In genomic region chr1:90076291-90076690, GRCm38 (mm10) we compare ENCODE assay signal across 12 mouse cellular contexts.
DNase-seq lines count a peak whose midpoint lies in the region.
"Had no signal": no experiment of that assay in that cellular context is flagged by ENCODE, and none has a peak within 500 bp of the region (broad histone marks: within the 10 kb centered on the region; RNA-seq: fewer than 3 reads in every experiment).

No protein-coding gene starts in this region.

- DNase-seq in cerebellum, adult 9-10 months: peak; percentile 13
- DNase-seq in cerebellum, adult 11-12 months: no peak
- DNase-seq in cerebellum, postnatal 14 days: peak; percentile 70 to 78
- no peak for DNase-seq in cerebellum, adult 18-20 months
- peak; percentile 5 to 9 for DNase-seq in cerebellum, postnatal 36 days
- DNase-seq in cerebellum, adult 8-10 months: no peak
- DNase-seq in brain, adult 2 months (ENCODE audit: low read depth, low spot score): peak; percentile 8
- DNase-seq: adrenal gland, adult 8-10 months; adrenal gland, postnatal 14 days; adrenal gland, postnatal 36 days; B cell, adult 2 months; embryo, embryonic 11 days had no signal

Comparison
In these comparisons a context has a peak if more than half of its experiments do, and no peak if none do; other contexts are left out.
1. DNase-seq: peak in cerebellum, adult 9-10 months (single experiment), cerebellum, postnatal 14 days (2 of 2), cerebellum, postnatal 36 days (2 of 2) and brain, adult 2 months (single experiment); none in cerebellum, adult 11-12 months (single experiment), cerebellum, adult 18-20 months (0 of 2) and cerebellum, adult 8-10 months (single experiment).